11 mouse cellular contexts compared by ENCODE assay signal in genomic region chr7:91862806-91863531, GRCm38 (mm10).
DNase-seq lines count a peak whose midpoint lies in the region; ATAC-seq and TF ChIP-seq lines count a peak whose summit lies in the region.
"Had no signal": no experiment of that assay in that cellular context is flagged by ENCODE, and none has a peak within 500 bp of the region (broad histone marks: within the 10 kb centered on the region; RNA-seq: fewer than 3 reads in every experiment).

No protein-coding gene starts in this region.

- H3K4me2 ChIP-seq in kidney, embryonic 14.5 days (replicated peaks; ENCODE audit: low read depth, low read length), result no peak overlapping the region
- H3K4me2 ChIP-seq in embryonic facial prominence, embryonic 11.5 days (ENCODE audit: low read depth, low read length), result no peak overlapping the region
- no peak overlapping the region for H3K4me2 ChIP-seq in hindbrain, postnatal 0 days (ENCODE audit: low read depth, low read length)
- H3K4me2 ChIP-seq in liver, postnatal 0 days (ENCODE audit: low read depth, low read length), result no peak overlapping the region
- H3K4me2 ChIP-seq: lung, embryonic 15.5 days had no signal

- TF ChIP-seq CTCF in hindbrain, postnatal 0 days (IDR thresholded peaks at IDR 0.05; ENCODE audit: low read depth), result no peak
- no peak for TF ChIP-seq CTCF in liver, postnatal 0 days (IDR thresholded peaks at IDR 0.05; ENCODE audit: low read depth)

- no peak overlapping the region for H3K27ac ChIP-seq in kidney, embryonic 14.5 days (ENCODE audit: low read depth, low read length)
- no peak overlapping the region for H3K27ac ChIP-seq in embryonic facial prominence, embryonic 11.5 days (replicated peaks; ENCODE audit: low read depth, low read length)
- no peak overlapping the region for H3K27ac ChIP-seq in hindbrain, postnatal 0 days
- no peak overlapping the region for H3K27ac ChIP-seq in liver, postnatal 0 days (ENCODE audit: low read depth)
- H3K27ac ChIP-seq: kidney, postnatal 0 days; lung, embryonic 15.5 days had no signal

- peak; percentile 88 for ATAC-seq in kidney, embryonic 14.5 days (ENCODE audit: low FRiP score, low TSS enrichment)
- ATAC-seq in embryonic facial prominence, embryonic 11.5 days (replicated peaks; ENCODE audit: insufficient number of reproducible peaks, low FRiP score, low TSS enrichment, low read depth), result peak; percentile 67; the same call in 1 of the 2 replicates
- ATAC-seq in hindbrain, postnatal 0 days, result peak; percentile 59
- no peak for ATAC-seq in cerebellum, adult (ENCODE audit: insufficient number of reproducible peaks, low FRiP score, low TSS enrichment)
- no peak for ATAC-seq in liver, postnatal 0 days
- ATAC-seq: CD4-positive, CD25-positive, alpha-beta regulatory T cell, adult 4 months had no signal

- H3K4me1 ChIP-seq in kidney, embryonic 14.5 days (ENCODE audit: control insufficient read depth, insufficient read depth, low read length), result no peaks in the 10 kb centered on the region; the same call in 1 of the 2 replicates
- no peaks in the 10 kb centered on the region for H3K4me1 ChIP-seq in embryonic facial prominence, embryonic 11.5 days (ENCODE audit: control insufficient read depth, insufficient read depth, low read length)
- no peaks in the 10 kb centered on the region for H3K4me1 ChIP-seq in hindbrain, postnatal 0 days (ENCODE audit: insufficient read depth, low read length)
- no peaks in the 10 kb centered on the region for H3K4me1 ChIP-seq in liver, postnatal 0 days (ENCODE audit: insufficient read depth)
- H3K4me1 ChIP-seq: lung, embryonic 15.5 days had no signal

- no peak for DNase-seq in kidney, adult 9 months
- peak; percentile 45 for DNase-seq in Muller cell, postnatal 12 days (ENCODE audit: inconsistent ontology term)
- peak; percentile 21 for DNase-seq in embryonic facial prominence, embryonic 11.5 days (ENCODE audit: low spot score)
- peak; percentile 35 for DNase-seq in hindbrain, postnatal 0 days (ENCODE audit: low spot score)
- no peak for DNase-seq in liver, postnatal 0 days
- no peak for DNase-seq in cerebellum, adult 9-11 months

- no peak overlapping the region for H3K4me3 ChIP-seq in kidney, embryonic 14.5 days (ENCODE audit: low read length)
- no peak overlapping the region for H3K4me3 ChIP-seq in embryonic facial prominence, embryonic 11.5 days (ENCODE audit: low read depth, low read length)
- H3K4me3 ChIP-seq in hindbrain, postnatal 0 days (ENCODE audit: low read length), result no peak overlapping the region
- H3K4me3 ChIP-seq in liver, postnatal 0 days (ENCODE audit: low read depth, low read length), result no peak overlapping the region
- H3K4me3 ChIP-seq: lung, embryonic 15.5 days had no signal

- WGBS in kidney, embryonic 14.5 days, result 35% methylated on average over 5 of the region's 5 CpGs
- WGBS in embryonic facial prominence, embryonic 11.5 days, result 65% methylated on average over 5 of the region's 5 CpGs
- 56% methylated on average over 5 of the region's 5 CpGs for WGBS in hindbrain, postnatal 0 days
- WGBS in liver, postnatal 0 days (ENCODE audit: insufficient replicate concordance), result 64% methylated on average over 5 of the region's 5 CpGs

- no peak overlapping the region for H3K9ac ChIP-seq in kidney, embryonic 14.5 days (ENCODE audit: low read depth, low read length)
- no peak overlapping the region for H3K9ac ChIP-seq in embryonic facial prominence, embryonic 11.5 days (replicated peaks; ENCODE audit: low read length)
- no peak overlapping the region for H3K9ac ChIP-seq in hindbrain, postnatal 0 days (replicated peaks; ENCODE audit: low read length)
- no peak overlapping the region for H3K9ac ChIP-seq in liver, postnatal 0 days (replicated peaks)
- H3K9ac ChIP-seq: lung, embryonic 15.5 days had no signal

- no peaks in the 10 kb centered on the region for H3K36me3 ChIP-seq in kidney, embryonic 14.5 days (ENCODE audit: control insufficient read depth, insufficient read depth, low read length)
- H3K36me3 ChIP-seq in embryonic facial prominence, embryonic 11.5 days (replicated peaks; ENCODE audit: control insufficient read depth, insufficient read depth, low read depth, low read length), result no peaks in the 10 kb centered on the region
- H3K36me3 ChIP-seq in hindbrain, postnatal 0 days (ENCODE audit: insufficient read depth, low read length), result no peaks in the 10 kb centered on the region
- no peaks in the 10 kb centered on the region for H3K36me3 ChIP-seq in liver, postnatal 0 days (replicated peaks; ENCODE audit: insufficient read depth, low read length)
- H3K36me3 ChIP-seq: lung, embryonic 15.5 days had no signal

- no peaks in the 10 kb centered on the region for H3K27me3 ChIP-seq in kidney, embryonic 14.5 days (ENCODE audit: control insufficient read depth, insufficient read depth, low read length)
- H3K27me3 ChIP-seq in embryonic facial prominence, embryonic 11.5 days (ENCODE audit: control insufficient read depth, insufficient read depth, low read length), result no peaks in the 10 kb centered on the region
- no peaks in the 10 kb centered on the region for H3K27me3 ChIP-seq in hindbrain, postnatal 0 days (ENCODE audit: insufficient read depth, low read length)
- no peaks in the 10 kb centered on the region for H3K27me3 ChIP-seq in liver, postnatal 0 days (ENCODE audit: insufficient read depth, low read length)
- H3K27me3 ChIP-seq: lung, embryonic 15.5 days had no signal

- no peak for TF ChIP-seq EP300 in liver, postnatal 0 days (IDR thresholded peaks at IDR 0.05; ENCODE audit: low read depth)

- H3K9me3 ChIP-seq in kidney, embryonic 14.5 days (ENCODE audit: control insufficient read depth, low read length), result no peaks in the 10 kb centered on the region
- no peaks in the 10 kb centered on the region for H3K9me3 ChIP-seq in embryonic facial prominence, embryonic 11.5 days (replicated peaks; ENCODE audit: control insufficient read depth, low read length)
- H3K9me3 ChIP-seq in hindbrain, postnatal 0 days (ENCODE audit: low read length), result no peaks in the 10 kb centered on the region
- H3K9me3 ChIP-seq in liver, postnatal 0 days (ENCODE audit: low read length), result no peaks in the 10 kb centered on the region
- H3K9me3 ChIP-seq: lung, embryonic 15.5 days had no signal

Comparison
In these comparisons a context has a peak if more than half of its experiments do, and no peak if none do; other contexts are left out.
1. ATAC-seq: peak in kidney, embryonic 14.5 days (single experiment), embryonic facial prominence, embryonic 11.5 days (single experiment) and hindbrain, postnatal 0 days (single experiment); none in cerebellum, adult (single experiment) and liver, postnatal 0 days (single experiment).
2. DNase-seq: peak in Muller cell, postnatal 12 days (single experiment), embryonic facial prominence, embryonic 11.5 days (single experiment) and hindbrain, postnatal 0 days (single experiment); none in kidney, adult 9 months (single experiment), liver, postnatal 0 days (single experiment) and cerebellum, adult 9-11 months (single experiment).